Mouse (Mus musculus) retina, adult 2 months (tissue): ENCODE results near the gene Col26a1.

Source experiments
- DNase-seq: peaks from one replicate; pipeline ENCODE4 v3.0.0-alpha.2; 2012; ENCODE audit warnings: low read depth, low spot score

Col26a1 gene

GRCm38 (mm10) chr5:136882788-136883439 is at the start of gene Col26a1:
TSS of gene Col26a1 (minus strand) at chr5:136883209.
- DNase-seq: no peak

DNA sequence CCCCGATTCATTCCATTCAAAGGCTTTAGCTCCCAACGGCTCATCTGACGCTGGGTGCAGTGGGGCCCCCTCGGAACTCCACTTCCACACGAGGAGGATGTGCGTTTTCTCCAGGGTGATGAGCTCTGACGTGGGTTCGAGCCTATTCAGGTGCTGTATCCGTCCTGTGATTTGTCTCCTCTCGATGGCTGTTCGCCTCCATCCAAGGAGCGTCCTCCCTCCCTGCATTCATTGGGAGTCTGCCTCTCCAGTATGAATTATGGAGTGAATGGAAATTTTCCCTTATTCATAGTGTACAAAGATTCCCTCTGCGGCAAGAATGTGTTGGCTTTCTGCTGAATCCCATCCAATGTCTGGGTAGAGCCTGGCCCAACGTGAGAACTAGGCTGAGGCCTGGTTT is 48.9 kb upstream of the Col26a1 start:
- DNase-seq: no peak

GRCm38 (mm10) chr5:136929073-136929472 is 46.1 kb upstream of the Col26a1 start:
- peak; percentile 77 for DNase-seq

DNA sequence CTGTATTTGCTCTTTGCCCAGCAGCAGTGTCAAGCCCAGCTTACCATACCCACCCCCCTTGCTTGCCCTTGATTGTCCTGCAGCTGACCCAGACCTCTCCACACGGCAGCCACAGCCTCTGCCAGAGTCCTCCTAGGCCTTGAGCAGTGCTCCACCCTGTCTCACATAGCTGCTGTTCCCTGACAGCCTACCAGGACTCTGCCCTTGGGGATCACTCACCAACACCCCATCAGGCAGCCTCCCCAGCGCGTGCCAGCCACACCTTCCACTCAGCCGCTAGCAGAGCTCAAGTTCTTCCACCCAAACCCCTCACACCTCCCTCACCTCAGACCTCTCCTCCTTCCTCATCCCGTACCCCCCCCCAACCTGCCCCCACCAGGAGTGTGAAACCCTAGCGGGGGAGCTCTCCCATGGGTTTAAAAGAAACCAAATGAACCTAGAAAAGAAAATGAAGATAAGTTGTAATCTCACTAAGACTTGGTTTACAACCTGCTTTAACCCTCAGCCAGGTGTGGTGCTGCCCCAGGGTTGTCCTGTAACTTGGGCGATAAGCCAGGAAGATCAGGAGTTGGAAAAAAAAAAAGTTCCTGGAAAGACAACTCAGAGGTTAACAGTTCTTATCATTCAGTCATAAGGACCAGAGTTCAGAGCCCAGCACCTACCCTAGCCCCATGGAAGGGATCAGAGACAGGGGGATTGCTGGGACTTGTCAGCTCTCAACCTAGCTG is 40.9 kb upstream of the Col26a1 start:
- DNase-seq: no peak

GRCm38 (mm10) chr5:136922830-136923229 is 39.8 kb upstream of the Col26a1 start:
- DNase-seq: no peak

- no peak for DNase-seq
Measured at GRCm38 (mm10) chr5:136919546-136920301, 36.7 kb upstream of the Col26a1 start.

GRCm38 (mm10) chr5:136918655-136919472 is 35.9 kb upstream of the Col26a1 start:
- DNase-seq: peak; percentile 77

- no peak for DNase-seq
Measured at GRCm38 (mm10) chr5:136917613-136918242, 34.7 kb upstream of the Col26a1 start.

- DNase-seq: no peak
Measured at GRCm38 (mm10) chr5:136914183-136914582, 31.2 kb upstream of the Col26a1 start.

- peak; percentile 77 for DNase-seq
Measured at GRCm38 (mm10) chr5:136907991-136908857, 25.2 kb upstream of the Col26a1 start, which contains the start of gene Ift22. TSS of gene Ift22 (plus strand) at chr5:136908150.

- DNase-seq: no peak
Measured at GRCm38 (mm10) chr5:136907587-136907986, 24.6 kb upstream of the Col26a1 start.

- DNase-seq: no peak
Measured at GRCm38 (mm10) chr5:136905630-136906029, 22.6 kb upstream of the Col26a1 start.

DNA sequence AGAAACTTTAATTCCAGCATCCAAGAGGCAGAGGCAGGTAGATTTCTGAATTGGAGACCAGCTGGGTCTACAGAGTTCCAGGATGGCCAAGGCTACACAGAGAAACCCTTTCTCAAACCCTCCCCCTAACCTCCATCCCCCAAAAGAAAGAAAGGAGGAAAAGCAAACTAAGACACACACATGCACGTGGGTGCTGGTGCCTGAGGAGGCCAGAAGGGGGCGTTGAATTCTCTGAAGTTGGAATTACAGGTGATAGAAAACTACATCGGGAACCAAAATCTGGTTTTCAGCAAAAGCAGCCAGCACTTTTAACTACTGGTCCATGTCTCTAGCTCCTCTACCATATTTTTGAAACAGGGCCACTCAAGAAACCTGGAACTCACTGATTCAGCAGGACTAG is 21.6 kb upstream of the Col26a1 start:
- DNase-seq: no peak

- no peak for DNase-seq
Measured at GRCm38 (mm10) chr5:136895529-136895963, 12.5 kb upstream of the Col26a1 start.

DNA sequence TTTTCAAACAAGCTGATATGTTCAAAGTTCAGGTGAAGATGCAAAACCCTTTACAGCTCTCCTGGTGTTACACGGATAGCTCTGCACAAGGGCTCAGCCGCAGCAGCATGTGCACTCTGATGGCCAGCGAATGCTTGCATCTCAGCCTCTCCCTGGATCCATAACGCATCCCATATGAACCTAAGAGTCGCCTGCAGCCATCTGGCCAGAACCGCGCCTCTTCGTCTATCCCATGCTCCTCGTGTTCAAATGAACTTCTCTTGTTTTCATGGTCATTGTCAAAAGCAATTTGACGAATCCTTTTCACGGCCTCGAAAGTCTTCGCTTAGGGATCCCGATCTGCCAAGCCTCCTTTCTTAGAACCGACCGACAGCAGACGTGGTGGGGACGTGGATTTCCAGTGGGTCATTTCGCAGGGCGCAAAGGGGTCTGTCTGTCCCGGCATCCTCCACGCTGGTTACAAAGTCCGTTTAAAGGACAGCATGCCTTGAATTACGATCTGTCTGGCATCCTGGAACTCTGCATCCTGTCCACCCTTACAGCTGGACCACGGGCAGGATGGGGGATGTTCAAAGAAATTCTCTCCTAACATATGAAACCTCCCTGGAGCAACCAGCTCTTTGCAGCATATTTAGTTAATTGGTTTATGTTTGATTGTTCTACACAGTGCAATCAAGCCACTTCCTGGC is 12.0 kb upstream of the Col26a1 start:
- no peak for DNase-seq

GRCm38 (mm10) chr5:136888539-136889355 is 5.7 kb upstream of the Col26a1 start:
- no peak for DNase-seq

- no peak for DNase-seq
Measured at GRCm38 (mm10) chr5:136886957-136887356, 3.9 kb upstream of the Col26a1 start.

GRCm38 (mm10) chr5:136882055-136882787 is 788 bp downstream of the Col26a1 start:
- no peak for DNase-seq
